Mouse (Mus musculus): ENCODE measurements around the gene Zfp541.

- no peak for TF ChIP-seq POLR2A (IDR thresholded peaks at IDR 0.05; ENCODE audit: low read depth, low read length)
- TF ChIP-seq CTCF (IDR thresholded peaks at IDR 0.05; ENCODE audit: extremely low read depth, insufficient read length, insufficient replicate concordance, low read depth, low read length) = no peak
Measured at GRCm38 (mm10) chr7:16083361-16083760, 21.7 kb downstream of the Zfp541 start.

Measured in small intestine, adult 2 months (tissue).